Mouse (Mus musculus): Measurements from ENCODE around the gene Il27. TPM values are rescaled to one million over a fixed set of nuclear protein-coding genes. Genes with fewer than 3 reads are reported as not detected.

The Il27 gene
- polyA plus RNA-seq, 1 experiment = 1.8 TPM

GRCm38 (mm10) chr7:126624774-126625173 lies 30.0 kb upstream of the Il27 start:
- DNase-seq = no peak
- no peaks in the 10 kb centered on the region; the same call in 1 of the 2 replicates for H3K4me1 ChIP-seq (replicated peaks; ENCODE audit: control insufficient read depth, insufficient read depth, low read length)
- no peak overlapping the region for H3K4me3 ChIP-seq (ENCODE audit: control insufficient read depth, insufficient read depth, low read length)
- no peak overlapping the region for H3K27ac ChIP-seq (ENCODE audit: control insufficient read depth, insufficient read depth, low read length)
- H3K36me3 ChIP-seq (ENCODE audit: control insufficient read depth, insufficient read depth, low read length) = no peaks in the 10 kb centered on the region
- WGBS = 93% methylated on average over 16 of the region's 16 CpGs
- H3K27me3 ChIP-seq (ENCODE audit: control insufficient read depth, insufficient read depth, low read length) = no peaks in the 10 kb centered on the region; the same call in 1 of the 2 replicates
- TF ChIP-seq CTCF (IDR thresholded peaks at IDR 0.05; ENCODE audit: borderline replicate concordance, control insufficient read depth, extremely low read depth, insufficient read depth, low read length, poor library complexity) (no peak), POLR2A (IDR thresholded peaks at IDR 0.05; ENCODE audit: control insufficient read depth, extremely low read depth, insufficient read depth, low read length, poor library complexity) (no peak)

- Histone ChIP-seq H3K27ac (ENCODE audit: control insufficient read depth, insufficient read depth, low read length) (no peak overlapping the region), H3K4me3 (ENCODE audit: control insufficient read depth, insufficient read depth, low read length) (no peak overlapping the region), H3K36me3 (ENCODE audit: control insufficient read depth, insufficient read depth, low read length) (no peaks in the 10 kb centered on the region), H3K27me3 (ENCODE audit: control insufficient read depth, insufficient read depth, low read length) (no peaks in the 10 kb centered on the region; the same call in 1 of the 2 replicates), H3K4me1 (replicated peaks; ENCODE audit: control insufficient read depth, insufficient read depth, low read length) (no peaks in the 10 kb centered on the region; the same call in 1 of the 2 replicates)
- no peak for DNase-seq
- 76% methylated on average over 1 of the region's 1 CpGs for WGBS
- TF ChIP-seq POLR2A (IDR thresholded peaks at IDR 0.05; ENCODE audit: control insufficient read depth, extremely low read depth, insufficient read depth, low read length, poor library complexity) (no peak), CTCF (IDR thresholded peaks at IDR 0.05; ENCODE audit: borderline replicate concordance, control insufficient read depth, extremely low read depth, insufficient read depth, low read length, poor library complexity) (no peak)
Measured at GRCm38 (mm10) chr7:126623381-126623780, 28.6 kb upstream of the Il27 start.

GRCm38 (mm10) chr7:126621452-126622359 lies 27.0 kb upstream of the Il27 start:
- no peak for TF ChIP-seq CTCF (IDR thresholded peaks at IDR 0.05; ENCODE audit: borderline replicate concordance, control insufficient read depth, extremely low read depth, insufficient read depth, low read length, poor library complexity)
- no peak for TF ChIP-seq POLR2A (IDR thresholded peaks at IDR 0.05; ENCODE audit: control insufficient read depth, extremely low read depth, insufficient read depth, low read length, poor library complexity)
- no peak for DNase-seq
- no peaks in the 10 kb centered on the region; the same call in 1 of the 2 replicates for H3K27me3 ChIP-seq (ENCODE audit: control insufficient read depth, insufficient read depth, low read length)
- no peaks in the 10 kb centered on the region for H3K4me1 ChIP-seq (replicated peaks; ENCODE audit: control insufficient read depth, insufficient read depth, low read length)
- no peak overlapping the region for H3K27ac ChIP-seq (ENCODE audit: control insufficient read depth, insufficient read depth, low read length)
- H3K36me3 ChIP-seq (ENCODE audit: control insufficient read depth, insufficient read depth, low read length) = no peaks in the 10 kb centered on the region
- no peak overlapping the region for H3K4me3 ChIP-seq (ENCODE audit: control insufficient read depth, insufficient read depth, low read length)
- 89% methylated on average over 9 of the region's 9 CpGs for WGBS

- Histone ChIP-seq H3K4me3 (ENCODE audit: control insufficient read depth, insufficient read depth, low read length) (no peak overlapping the region), H3K4me1 (replicated peaks; ENCODE audit: control insufficient read depth, insufficient read depth, low read length) (no peaks in the 10 kb centered on the region), H3K27ac (ENCODE audit: control insufficient read depth, insufficient read depth, low read length) (no peak overlapping the region), H3K27me3 (ENCODE audit: control insufficient read depth, insufficient read depth, low read length) (no peaks in the 10 kb centered on the region), H3K36me3 (ENCODE audit: control insufficient read depth, insufficient read depth, low read length) (no peaks in the 10 kb centered on the region)
- TF ChIP-seq CTCF (IDR thresholded peaks at IDR 0.05; ENCODE audit: borderline replicate concordance, control insufficient read depth, extremely low read depth, insufficient read depth, low read length, poor library complexity) = no peak
- no peak for TF ChIP-seq POLR2A (IDR thresholded peaks at IDR 0.05; ENCODE audit: control insufficient read depth, extremely low read depth, insufficient read depth, low read length, poor library complexity)
- WGBS = 86% methylated on average over 10 of the region's 10 CpGs
- DNase-seq = no peak
Measured at GRCm38 (mm10) chr7:126619559-126620275, 25.0 kb upstream of the Il27 start.

- Histone ChIP-seq H3K36me3 (ENCODE audit: control insufficient read depth, insufficient read depth, low read length) (no peaks in the 10 kb centered on the region), H3K4me1 (replicated peaks; ENCODE audit: control insufficient read depth, insufficient read depth, low read length) (no peaks in the 10 kb centered on the region), H3K27me3 (ENCODE audit: control insufficient read depth, insufficient read depth, low read length) (no peaks in the 10 kb centered on the region), H3K27ac (ENCODE audit: control insufficient read depth, insufficient read depth, low read length) (no peak overlapping the region), H3K4me3 (ENCODE audit: control insufficient read depth, insufficient read depth, low read length) (no peak overlapping the region)
- WGBS = 79% methylated on average over 3 of the region's 3 CpGs
- no peak for DNase-seq
- TF ChIP-seq POLR2A (IDR thresholded peaks at IDR 0.05; ENCODE audit: control insufficient read depth, extremely low read depth, insufficient read depth, low read length, poor library complexity) = no peak
- TF ChIP-seq CTCF (IDR thresholded peaks at IDR 0.05; ENCODE audit: borderline replicate concordance, control insufficient read depth, extremely low read depth, insufficient read depth, low read length, poor library complexity) = no peak
Measured at GRCm38 (mm10) chr7:126616707-126617106, 22.0 kb upstream of the Il27 start.

- Histone ChIP-seq H3K27me3 (ENCODE audit: control insufficient read depth, insufficient read depth, low read length) (no peaks in the 10 kb centered on the region), H3K4me3 (ENCODE audit: control insufficient read depth, insufficient read depth, low read length) (no peak overlapping the region), H3K4me1 (replicated peaks; ENCODE audit: control insufficient read depth, insufficient read depth, low read length) (no peaks in the 10 kb centered on the region), H3K36me3 (ENCODE audit: control insufficient read depth, insufficient read depth, low read length) (no peaks in the 10 kb centered on the region), H3K27ac (ENCODE audit: control insufficient read depth, insufficient read depth, low read length) (no peak overlapping the region)
- WGBS = 89% methylated on average over 3 of the region's 3 CpGs
- no peak for DNase-seq
- TF ChIP-seq POLR2A (IDR thresholded peaks at IDR 0.05; ENCODE audit: control insufficient read depth, extremely low read depth, insufficient read depth, low read length, poor library complexity) = no peak
Measured at GRCm38 (mm10) chr7:126612736-126613135, 18.0 kb upstream of the Il27 start.
